Comparison of ENCODE assay signal across 12 mouse cellular contexts in genomic region chr10:43588470-43589177, GRCm38 (mm10). TPM values are rescaled to one million over a fixed set of nuclear protein-coding genes. Genes with fewer than 3 reads are reported as not detected.
DNase-seq lines count a peak whose midpoint lies in the region; ATAC-seq lines count a peak whose summit lies in the region.
"Had no signal": no experiment of that assay in that cellular context is flagged by ENCODE, and none has a peak within 500 bp of the region (broad histone marks: within the 10 kb centered on the region; RNA-seq: fewer than 3 reads in every experiment).

No protein-coding gene starts in this region.

- no peak overlapping the region for H3K27ac ChIP-seq in neural tube, embryonic 15.5 days (replicated peaks)
- 0 out of 2 replicates have a peak overlapping the region, but pooled peaks have one; percentile 6 for H3K27ac ChIP-seq in limb, embryonic 13.5 days
- H3K27ac ChIP-seq: embryonic facial prominence, embryonic 15.5 days had no signal

- WGBS in neural tube, embryonic 15.5 days: 65% methylated on average over 8 of the region's 8 CpGs
- 53% methylated on average over 8 of the region's 8 CpGs for WGBS in limb, embryonic 13.5 days

- H3K4me2 ChIP-seq in neural tube, embryonic 15.5 days: 0 out of 2 replicates have a peak overlapping the region, but pooled peaks have one; percentile 2
- peak overlapping the region; percentile 40 for H3K4me2 ChIP-seq in limb, embryonic 13.5 days (replicated peaks)
- H3K4me2 ChIP-seq: embryonic facial prominence, embryonic 15.5 days had no signal

- H3K36me3 ChIP-seq in neural tube, embryonic 15.5 days: peaks cover 13% of the 10 kb centered on the region
- H3K36me3 ChIP-seq in limb, embryonic 13.5 days: peaks cover 18% of the 10 kb centered on the region
- H3K36me3 ChIP-seq in splenic B cell, adult 2 months (ENCODE audit: control insufficient read depth, insufficient read depth, low read length, poor library complexity, severe bottlenecking): no peaks in the 10 kb centered on the region

- no peak overlapping the region for H3K9ac ChIP-seq in neural tube, embryonic 15.5 days (replicated peaks)
- no peak overlapping the region for H3K9ac ChIP-seq in limb, embryonic 13.5 days
- H3K9ac ChIP-seq: embryonic facial prominence, embryonic 15.5 days had no signal

- no peak for DNase-seq in neural tube, embryonic 10.5 days (ENCODE audit: extremely low spot score, low spot score)
- peak; percentile 47 for DNase-seq in splenic B cell, adult 2 months (ENCODE audit: low read depth, low spot score)
- no peak for DNase-seq in heart, postnatal 14 days
- DNase-seq: cerebellum, adult 18-20 months; heart, adult 11 months; heart, postnatal 4 days had no signal

- H3K27me3 ChIP-seq in neural tube, embryonic 15.5 days (replicated peaks): no peaks in the 10 kb centered on the region
- H3K27me3 ChIP-seq in limb, embryonic 13.5 days: no peaks in the 10 kb centered on the region
- no peaks in the 10 kb centered on the region for H3K27me3 ChIP-seq in splenic B cell, adult 2 months (ENCODE audit: control insufficient read depth, insufficient read depth, low read length, poor library complexity, severe bottlenecking)
- H3K27me3 ChIP-seq: embryonic facial prominence, embryonic 15.5 days had no signal

- no peak overlapping the region for H3K4me3 ChIP-seq in neural tube, embryonic 15.5 days (replicated peaks)
- H3K4me3 ChIP-seq in limb, embryonic 13.5 days: no peak overlapping the region
- H3K4me3 ChIP-seq: embryonic facial prominence, embryonic 15.5 days had no signal

- intact Hi-C loops in heart, postnatal 14 days (cut with DNase I): no loop called here

- H3K9me3 ChIP-seq in neural tube, embryonic 15.5 days (replicated peaks): no peaks in the 10 kb centered on the region
- H3K9me3 ChIP-seq in limb, embryonic 13.5 days: no peaks in the 10 kb centered on the region
- H3K9me3 ChIP-seq: embryonic facial prominence, embryonic 15.5 days had no signal

- ATAC-seq in neural tube, embryonic 15.5 days (ENCODE audit: low FRiP score): no peak
- ATAC-seq in granulocyte monocyte progenitor cell, adult 5-6 weeks (replicated peaks; ENCODE audit: poor library complexity, severe bottlenecking): peak; percentile 35
- ATAC-seq in limb, embryonic 13.5 days (ENCODE audit: low FRiP score, low read depth): no peak
- ATAC-seq in erythroblast, adult 5-6 weeks (replicated peaks; ENCODE audit: low FRiP score, poor library complexity, severe bottlenecking): no peak
- ATAC-seq: midbrain, embryonic 16.5 days had no signal

- H3K4me1 ChIP-seq in neural tube, embryonic 15.5 days: peaks cover 10% of the 10 kb centered on the region
- H3K4me1 ChIP-seq in limb, embryonic 13.5 days: peaks cover 14% of the 10 kb centered on the region
- H3K4me1 ChIP-seq: embryonic facial prominence, embryonic 15.5 days had no signal

RNA-seq across cellular contexts. Expression of gene Cd24a, which starts 10.5 kb away (rescaled TPM):
- 638 and 740 TPM in 2 replicates for polyA plus RNA-seq in neural tube, embryonic 15.5 days (2015; fragmentation: Nextera tagmentation; extraction: Ambion mirVana)
- total RNA-seq in granulocyte monocyte progenitor cell, adult 5-6 weeks (2014; fragmentation: Nextera tagmentation): 279 and 288 TPM in 2 replicates
- total RNA-seq in granulocyte monocyte progenitor cell, adult 5-6 weeks (2017): 385 and 423 TPM in 2 replicates
- 403 and 448 TPM in 2 replicates for polyA plus RNA-seq in limb, embryonic 13.5 days (2015; fragmentation: Nextera tagmentation; extraction: Ambion mirVana)
- total RNA-seq in heart, postnatal 14 days (2021): 10 to 100 TPM; 21.8 to 24.1 TPM
- 3,214 and 3,327 TPM in 2 replicates for total RNA-seq in erythroblast, adult 5-6 weeks (2015; ENCODE audit: low replicate concordance)
- 4,146 and 5,406 TPM in 2 replicates for total RNA-seq in erythroblast, adult 5-6 weeks (2017; ENCODE audit: low replicate concordance)

RNA-seq across cellular contexts. Expression of gene 1700021F05Rik, which starts 47.8 kb away (rescaled TPM):
- 69.5 and 72.1 TPM in 2 replicates for polyA plus RNA-seq in neural tube, embryonic 15.5 days (2015; fragmentation: Nextera tagmentation; extraction: Ambion mirVana)
- 25.9 and 52.7 TPM in 2 replicates for total RNA-seq in granulocyte monocyte progenitor cell, adult 5-6 weeks (2014; fragmentation: Nextera tagmentation)
- total RNA-seq in granulocyte monocyte progenitor cell, adult 5-6 weeks (2017): 52.1 and 76.1 TPM in 2 replicates
- 53.8 and 56.2 TPM in 2 replicates for polyA plus RNA-seq in limb, embryonic 13.5 days (2015; fragmentation: Nextera tagmentation; extraction: Ambion mirVana)
- total RNA-seq in heart, postnatal 14 days (2021): 10 to 100 TPM; 97.0 to 98.4 TPM
- 5.6 and 15.4 TPM in 2 replicates for total RNA-seq in erythroblast, adult 5-6 weeks (2015; ENCODE audit: low replicate concordance)
- total RNA-seq in erythroblast, adult 5-6 weeks (2017; ENCODE audit: low replicate concordance): 8.9 and 11.0 TPM in 2 replicates

Comparison
In these comparisons a context has a peak if more than half of its experiments do, and no peak if none do; other contexts are left out.
1. RNA of gene Cd24a, which starts 10.5 kb away (total RNA-seq): 3,214 to 5,406 TPM in erythroblast, adult 5-6 weeks and 279 to 423 TPM in granulocyte monocyte progenitor cell, adult 5-6 weeks; 21.8 to 24.1 TPM in heart, postnatal 14 days; every median in the first group is over 10 times any median in the second.